Mouse (Mus musculus): ENCODE measurements around the gene Fkbp5. TPM values are rescaled to one million over a fixed set of nuclear protein-coding genes. Genes with fewer than 3 reads are reported as not detected.
A peak's percentile ranks its signal among the peaks of the same experiment; 100 is the strongest.

The Fkbp5 gene
- polyA plus RNA-seq, 1 experiment from 2014 or later, result 9.2 TPM

DNA sequence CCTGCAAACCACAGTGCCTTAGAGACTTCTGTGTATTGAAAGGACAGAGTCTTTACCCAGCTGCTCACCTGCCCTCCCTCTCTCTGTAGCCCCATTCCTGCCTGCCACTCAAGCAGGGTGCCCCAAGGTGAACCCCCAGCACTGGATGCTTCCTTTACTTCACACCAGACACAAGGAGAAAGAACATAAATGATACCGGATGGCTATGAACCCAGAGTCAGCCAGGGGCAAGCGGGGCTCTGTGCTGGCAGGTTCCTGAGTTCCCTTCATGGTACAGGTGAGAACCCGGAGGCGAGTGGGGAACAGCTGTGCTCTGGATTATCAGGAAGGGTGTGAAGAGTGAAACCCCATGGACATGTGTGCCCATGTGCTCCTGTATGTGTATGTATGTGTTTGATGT is 11.7 kb downstream of the Fkbp5 start:
- ATAC-seq, result no peak

GRCm38 (mm10) chr17:28504182-28504581 is 13.1 kb downstream of the Fkbp5 start:
- DNase-seq (ENCODE audit: low read depth, low spot score), result no peak
- ChIA-PET CTCF (interaction anchor here (1.4 kb wide), 1 partner anchor 97 kb away, joined by 3 read pairs; no protein-coding TSS in a partner anchor), POLR2A (no interaction called here)
- TF ChIP-seq CTCF (IDR thresholded peaks at IDR 0.05), result no peak
- in situ Hi-C loops (cut with MboI; ENCODE audit: low pct_unique_long_range_greater_than_20kb), result no loop called here
- no peak for ATAC-seq
- no peaks in the 10 kb centered on the region for H3K27me3 ChIP-seq

More for the DNA sequence above, 11.7 kb downstream of the Fkbp5 start:
- TF ChIP-seq CTCF (IDR thresholded peaks at IDR 0.05), result no peak
- CTCF ChIA-PET, result no interaction called here
- POLR2A ChIA-PET, result no interaction called here
- in situ Hi-C loops (cut with MboI; ENCODE audit: low pct_unique_long_range_greater_than_20kb), result no loop called here
- no peaks in the 10 kb centered on the region for H3K27me3 ChIP-seq
- no peak for DNase-seq (ENCODE audit: low read depth, low spot score)

- ChIA-PET CTCF (no interaction called here), POLR2A (no interaction called here)
- in situ Hi-C loops (cut with MboI; ENCODE audit: low pct_unique_long_range_greater_than_20kb), result no loop called here
- ATAC-seq, result no peak
- no peaks in the 10 kb centered on the region for H3K27me3 ChIP-seq
- no peak for TF ChIP-seq CTCF (IDR thresholded peaks at IDR 0.05)
- peak; percentile 56 for DNase-seq (ENCODE audit: low read depth, low spot score)
Measured at GRCm38 (mm10) chr17:28502196-28502821, 15.0 kb downstream of the Fkbp5 start.

DNA sequence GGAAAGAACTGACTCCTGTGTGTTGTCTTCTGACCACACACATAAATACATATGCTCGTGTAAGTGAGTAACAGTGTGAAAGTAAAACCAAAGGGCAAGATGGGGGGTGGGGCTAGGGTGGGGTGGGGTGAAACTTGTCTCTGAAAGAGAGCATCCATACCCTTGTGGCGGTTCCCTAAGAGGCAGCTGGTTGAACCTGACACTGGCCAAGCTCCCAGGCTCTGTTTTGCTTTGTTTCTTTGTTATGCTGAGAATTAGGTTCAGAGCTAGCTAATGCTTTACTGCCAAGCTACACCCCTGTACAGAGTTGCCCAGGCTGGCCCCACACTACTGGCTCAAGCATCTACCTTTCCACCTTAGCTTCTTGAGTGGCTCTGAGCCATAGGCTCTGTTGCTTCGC is 16.9 kb downstream of the Fkbp5 start:
- CTCF ChIA-PET, result interaction anchor here (0.7 kb wide), 1 partner anchor 27 kb away, joined by 3 read pairs; no protein-coding TSS in a partner anchor
- in situ Hi-C loops (cut with MboI; ENCODE audit: low pct_unique_long_range_greater_than_20kb), result no loop called here
- no peak for ATAC-seq

DNA sequence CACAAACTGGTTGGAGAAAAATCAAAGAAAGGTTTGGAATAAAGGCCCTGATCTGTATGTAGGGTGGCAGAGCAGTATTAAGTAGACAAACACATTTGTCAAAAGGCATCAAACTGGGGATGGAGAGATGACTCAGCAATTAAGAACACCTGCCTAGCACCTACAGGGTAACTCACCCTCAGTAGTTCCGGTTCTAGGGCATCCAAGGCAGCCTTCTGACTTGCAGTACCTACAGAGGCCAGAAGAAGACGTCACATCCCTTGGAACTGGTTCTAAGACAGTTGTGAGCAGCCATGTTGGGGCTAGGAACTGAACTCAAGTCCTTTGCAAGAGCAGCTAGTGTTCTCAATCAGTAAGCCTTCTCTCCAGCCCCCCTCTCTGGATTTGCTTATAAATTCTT is 18.1 kb downstream of the Fkbp5 start:
- DNase-seq (ENCODE audit: low read depth, low spot score) (no peak), ATAC-seq (no peak)
- in situ Hi-C loops (cut with MboI; ENCODE audit: low pct_unique_long_range_greater_than_20kb), result no loop called here
- ChIA-PET CTCF (no interaction called here), POLR2A (no interaction called here)
- no peak for TF ChIP-seq CTCF (IDR thresholded peaks at IDR 0.05)
- no peaks in the 10 kb centered on the region for H3K27me3 ChIP-seq

More for the DNA sequence above, 16.9 kb downstream of the Fkbp5 start:
- POLR2A ChIA-PET, result no interaction called here
- TF ChIP-seq CTCF (IDR thresholded peaks at IDR 0.05), result no peak
- H3K27me3 ChIP-seq, result no peaks in the 10 kb centered on the region
- DNase-seq (ENCODE audit: low read depth, low spot score), result no peak

GRCm38 (mm10) chr17:28495832-28496231 is 21.5 kb downstream of the Fkbp5 start:
- H3K27me3 ChIP-seq, result no peaks in the 10 kb centered on the region
- ChIA-PET POLR2A (no interaction called here), CTCF (no interaction called here)
- TF ChIP-seq CTCF (IDR thresholded peaks at IDR 0.05), result no peak
- DNase-seq (ENCODE audit: low read depth, low spot score) (no peak), ATAC-seq (no peak)
- in situ Hi-C loops (cut with MboI; ENCODE audit: low pct_unique_long_range_greater_than_20kb), result no loop called here

GRCm38 (mm10) chr17:28491035-28491770 is 26.1 kb downstream of the Fkbp5 start:
- CTCF ChIA-PET, result no interaction called here
- DNase-seq (ENCODE audit: low read depth, low spot score) (no peak), ATAC-seq (no peak)
- H3K27me3 ChIP-seq, result no peaks in the 10 kb centered on the region
- no peak for TF ChIP-seq CTCF (IDR thresholded peaks at IDR 0.05)
- POLR2A ChIA-PET, result interaction anchor here (0.6 kb wide), 1 partner anchor 99 kb away, joined by 3 read pairs; no protein-coding TSS in a partner anchor
- in situ Hi-C loops (cut with MboI; ENCODE audit: low pct_unique_long_range_greater_than_20kb), result no loop called here

DNA sequence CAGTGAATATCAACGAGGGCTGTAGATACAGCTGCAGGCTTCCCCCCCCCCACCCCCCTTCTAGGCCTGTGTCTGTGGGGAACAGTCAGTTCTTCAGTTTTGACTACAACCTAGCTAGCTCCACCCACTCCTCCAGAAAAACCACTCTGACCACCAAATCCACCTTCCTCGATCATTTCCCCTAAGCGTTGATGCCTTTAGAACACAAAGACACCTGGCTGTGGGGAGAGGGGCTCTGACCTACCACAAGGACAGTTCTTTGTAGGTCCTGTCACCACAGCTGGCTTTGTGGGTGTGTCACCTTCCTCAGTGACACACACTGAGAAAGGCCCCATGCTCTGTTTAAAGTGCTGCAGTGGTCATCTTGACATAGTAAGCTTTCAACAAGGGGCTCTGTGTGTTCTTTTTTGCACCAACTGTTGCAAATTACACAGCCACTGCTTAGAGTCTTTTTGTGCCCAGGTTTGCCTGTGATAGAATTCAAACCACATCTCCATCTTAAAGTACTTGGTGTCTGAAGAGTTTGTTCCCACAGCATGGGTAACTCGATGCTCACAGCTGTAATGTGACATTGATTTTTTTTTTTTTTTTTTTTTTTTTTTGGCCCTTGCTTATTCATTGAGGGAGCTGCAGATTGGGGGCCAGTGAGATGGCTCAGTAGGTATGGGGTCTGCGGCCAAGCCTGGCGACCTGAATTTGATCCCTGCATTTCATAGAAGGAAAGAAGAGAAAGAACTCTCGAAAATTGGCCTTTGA is 28.9 kb downstream of the Fkbp5 start:
- ChIA-PET CTCF (no interaction called here), POLR2A (interaction anchor here (0.7 kb wide), 1 partner anchor 416 kb away, joined by 3 read pairs; no protein-coding TSS in a partner anchor)
- TF ChIP-seq CTCF (IDR thresholded peaks at IDR 0.05), result no peak
- in situ Hi-C loops (cut with MboI; ENCODE audit: low pct_unique_long_range_greater_than_20kb), result no loop called here
- no peaks in the 10 kb centered on the region for H3K27me3 ChIP-seq
- ATAC-seq, result no peak
- no peak for DNase-seq (ENCODE audit: low read depth, low spot score)

GRCm38 (mm10) chr17:28487584-28488257 is 29.6 kb downstream of the Fkbp5 start:
- H3K27me3 ChIP-seq, result no peaks in the 10 kb centered on the region
- ChIA-PET CTCF (interaction anchor here (1.3 kb wide), 1 partner anchor 40 kb away, joined by 4 read pairs; no protein-coding TSS in a partner anchor), POLR2A (no interaction called here)
- no peak for ATAC-seq
- in situ Hi-C loops (cut with MboI; ENCODE audit: low pct_unique_long_range_greater_than_20kb), result no loop called here
- TF ChIP-seq CTCF (IDR thresholded peaks at IDR 0.05), result no peak
- DNase-seq (ENCODE audit: low read depth, low spot score), result no peak

DNA sequence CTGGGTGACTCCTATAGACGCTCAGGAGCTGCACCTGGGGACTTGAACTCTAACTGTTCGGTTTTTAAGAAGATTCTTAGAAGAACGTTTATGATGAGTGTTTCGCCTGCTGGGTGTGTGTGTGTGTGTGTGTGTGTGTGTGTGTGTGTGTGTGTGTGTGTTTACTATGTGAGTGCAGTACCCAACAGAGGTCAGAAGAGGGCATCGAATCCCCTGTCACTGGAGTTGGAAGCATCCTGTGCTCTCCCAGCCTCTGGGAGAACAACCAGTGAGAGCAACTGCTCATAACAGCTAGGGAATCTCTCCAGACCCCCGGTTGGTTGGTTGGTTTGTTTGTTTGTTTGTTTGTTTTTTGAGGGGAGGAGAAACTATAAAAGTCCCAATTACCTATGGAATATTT is 30.6 kb downstream of the Fkbp5 start:
- ATAC-seq, result no peak
- in situ Hi-C loops (cut with MboI; ENCODE audit: low pct_unique_long_range_greater_than_20kb), result no loop called here

More for the DNA sequence above, 30.6 kb downstream of the Fkbp5 start:
- no peaks in the 10 kb centered on the region for H3K27me3 ChIP-seq
- TF ChIP-seq CTCF (IDR thresholded peaks at IDR 0.05), result no peak
- CTCF ChIA-PET, result interaction anchor here (1.0 to 1.3 kb wide), 2 partner anchors 10 to 41 kb away, joined by 3 to 4 read pairs; no protein-coding TSS in a partner anchor
- DNase-seq (ENCODE audit: low read depth, low spot score), result no peak
- POLR2A ChIA-PET, result no interaction called here
